Mouse (Mus musculus) stomach, postnatal 0 days (tissue): ENCODE measurements around the gene Mgst3.

Experiments
- CTCF ChIP-seq: IDR thresholded peaks from 2 replicates; pipeline ENCODE4 v1.5.1; 2016; ENCODE audit warnings: antibody characterized with exemption, low read depth, mild to moderate bottlenecking, moderate library complexity
- EP300 ChIP-seq: optimal IDR thresholded peaks from 2 replicates; pipeline ENCODE3; 2016; ENCODE audit warnings: antibody characterized with exemption

GRCm38 (mm10) chr1:167392031-167392640, 1.5 kb downstream of the Mgst3 start:
- TF ChIP-seq CTCF, result no peak
- no peak for TF ChIP-seq EP300
